Mouse (Mus musculus) thymus, adult 2 months (tissue): ENCODE results near the gene Golph3l.

ENCODE experiments used
- CTCF ChIP-seq: fragments of 200-500 bp; IDR thresholded peaks from 2 replicates; pipeline ENCODE4 v1.5.1; 2012; ENCODE audit warnings: mild to moderate bottlenecking, control low read depth, low read length, moderate library complexity, borderline replicate concordance; ENCODE audit not compliant: control insufficient read depth, poor library complexity, insufficient read depth; ENCODE audit errors: extremely low read depth
- POLR2A ChIP-seq: fragments of 200-500 bp; IDR thresholded peaks from 2 replicates; pipeline ENCODE4 v1.6.1; 2012; ENCODE audit warnings: mild to moderate bottlenecking, low read length, control low read depth, moderate library complexity; ENCODE audit not compliant: control insufficient read depth, poor library complexity, insufficient read depth; ENCODE audit errors: extremely low read depth

- TF ChIP-seq CTCF, result no peak
- no peak for TF ChIP-seq POLR2A
Measured at GRCm38 (mm10) chr3:95601287-95601686, 12.6 kb downstream of the Golph3l start.
